Mouse (Mus musculus) MEL (cell line): ENCODE results near the gene Olfr1305. TPM values are rescaled to one million over a fixed set of nuclear protein-coding genes. Genes with fewer than 3 reads are reported as not detected.

ENCODE experiments used
- polyA plus RNA-seq, 2 experiments: library from polyadenylated mRNA; stranded (reverse) in 1 of 2; unstranded in 1 of 2; fragments of >175 nt in 1 of 2; fragments of >200 nt in 1 of 2; gene quantifications; 2 replicates each; pipeline versions ENCODE4 v1.2.1 to v1.2.4; 2012; ENCODE audit warnings: low replicate concordance in 2 of 2, low read depth in 1 of 2; ENCODE audit not compliant: insufficient read length in 2 of 2, insufficient read depth in 1 of 2, missing spikeins in 1 of 2
- total RNA-seq: library from RNA; depleted of rRNA; stranded (reverse); fragments of 300-350 nt; gene quantifications from 2 replicates; pipeline ENCODE4 v1.2.3, GENCODE M21; 2012; rRNA removed

The Olfr1305 gene
- total and polyA plus RNA-seq, 3 experiments = not detected

Other genes with a start within 250 kb of the Olfr1305 start
- gene Olfr1298, start 227.9 kb downstream of the Olfr1305 start, total RNA-seq = not detected in 2 replicates
- not detected for gene Olfr1298, start 227.9 kb downstream of the Olfr1305 start, polyA plus RNA-seq
- gene Olfr1299, start 215.7 kb downstream of the Olfr1305 start, total RNA-seq = not detected in 2 replicates
- not detected for gene Olfr1299, start 215.7 kb downstream of the Olfr1305 start, polyA plus RNA-seq
- gene Olfr1301, start 126.1 kb downstream of the Olfr1305 start, total RNA-seq = not detected in 2 replicates
- not detected for gene Olfr1301, start 126.1 kb downstream of the Olfr1305 start, polyA plus RNA-seq
- gene Olfr1302, start 99.7 kb downstream of the Olfr1305 start, total RNA-seq = not detected in 2 replicates
- not detected for gene Olfr1302, start 99.7 kb downstream of the Olfr1305 start, polyA plus RNA-seq
- gene Olfr1303, start 56.8 kb downstream of the Olfr1305 start, total RNA-seq = not detected in 2 replicates
- under 1 TPM in 1 of 2 experiments, not detected in 1; 0.03 TPM for gene Olfr1303, start 56.8 kb downstream of the Olfr1305 start, polyA plus RNA-seq
- gene Olfr1306, start 39.1 kb upstream of the Olfr1305 start, total RNA-seq = not detected in 2 replicates
- not detected for gene Olfr1306, start 39.1 kb upstream of the Olfr1305 start, polyA plus RNA-seq
- not detected in 2 replicates for gene Olfr1307, start 72.3 kb upstream of the Olfr1305 start, total RNA-seq
- gene Olfr1307, start 72.3 kb upstream of the Olfr1305 start, polyA plus RNA-seq = under 1 TPM in 1 of 2 experiments, not detected in 1; under 0.01 TPM
- not detected in 2 replicates for gene Olfr1308, start 87.8 kb upstream of the Olfr1305 start, total RNA-seq
- not detected for gene Olfr1308, start 87.8 kb upstream of the Olfr1305 start, polyA plus RNA-seq
- gene Olfr1309, start 113.1 kb upstream of the Olfr1305 start, total RNA-seq = not detected in 2 replicates
- not detected for gene Olfr1309, start 113.1 kb upstream of the Olfr1305 start, polyA plus RNA-seq
- not detected in 2 replicates for gene Olfr1310, start 135.6 kb upstream of the Olfr1305 start, total RNA-seq
- not detected for gene Olfr1310, start 135.6 kb upstream of the Olfr1305 start, polyA plus RNA-seq
- not detected in 2 replicates for gene Olfr1311, start 147.3 kb upstream of the Olfr1305 start, total RNA-seq
- gene Olfr1311, start 147.3 kb upstream of the Olfr1305 start, polyA plus RNA-seq = not detected
- gene Olfr1312, start 173.1 kb upstream of the Olfr1305 start, total RNA-seq = not detected in 2 replicates
- not detected for gene Olfr1312, start 173.1 kb upstream of the Olfr1305 start, polyA plus RNA-seq
- not detected in 2 replicates for gene Olfr1313, start 200.7 kb upstream of the Olfr1305 start, total RNA-seq
- gene Olfr1313, start 200.7 kb upstream of the Olfr1305 start, polyA plus RNA-seq = not detected
- not detected in 2 replicates for gene Olfr1314, start 219.6 kb upstream of the Olfr1305 start, total RNA-seq
- not detected for gene Olfr1314, start 219.6 kb upstream of the Olfr1305 start, polyA plus RNA-seq
- not detected in 2 replicates for gene Olfr1315-ps1, start 238.3 kb upstream of the Olfr1305 start, total RNA-seq
- not detected for gene Olfr1315-ps1, start 238.3 kb upstream of the Olfr1305 start, polyA plus RNA-seq